Mouse (Mus musculus): Measurements from ENCODE around the gene Upk3bl.

DNA sequence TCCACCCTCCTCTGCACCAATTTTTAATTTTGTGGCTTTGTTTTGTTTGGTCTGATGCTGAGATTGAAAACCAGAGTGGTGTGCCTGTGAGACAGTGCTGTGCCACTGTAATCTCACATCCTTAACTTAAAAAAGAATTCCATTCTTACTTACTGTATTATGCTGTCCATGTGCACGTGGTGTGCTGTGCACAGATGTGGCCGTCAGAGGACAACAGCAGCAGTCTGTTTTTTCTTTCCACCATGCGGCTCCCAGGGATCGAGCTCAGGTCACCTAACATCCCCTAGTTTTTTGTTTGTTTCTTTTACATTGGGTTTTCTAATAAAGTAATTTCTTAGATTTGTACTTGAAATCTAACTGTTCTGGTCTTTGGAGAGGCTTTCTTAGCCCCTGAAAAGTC, 49.8 kb upstream of the Upk3bl start:
- no peak for TF ChIP-seq CTCF (IDR thresholded peaks at IDR 0.05; ENCODE audit: low read depth, low read length)
- no peak for TF ChIP-seq POLR2A (IDR thresholded peaks at IDR 0.05; ENCODE audit: borderline replicate concordance, low read depth, low read length)

All from bone marrow macrophage, adult 2 months (primary cell).